ENCODE assay signal across 8 mouse cellular contexts in genomic region chr9:70207151-70207831, GRCm38 (mm10). TPM values are rescaled to one million over a fixed set of nuclear protein-coding genes. Genes with fewer than 3 reads are reported as not detected.
A peak's percentile ranks its signal among the peaks of the same experiment; 100 is the strongest.
DNase-seq lines count a peak whose midpoint lies in the region; ATAC-seq and TF ChIP-seq lines count a peak whose summit lies in the region.

Myo1e (plus strand) TSS chr9:70207350.

- DNase-seq in adipocyte (ENCODE audit: low spot score) = peak; percentile 94
- DNase-seq in gastrocnemius, postnatal 14 days = peak; percentile 90
- DNase-seq in induced T-regulatory cell, adult 2 months (ENCODE audit: low read depth) = peak; percentile 91
- peak; percentile 81 to 91 for DNase-seq in left cerebral cortex, adult 8-10 months (ENCODE audit: low spot score in 2 of 2)
- peak; percentile 94 for DNase-seq in right cerebral cortex, adult 18-20 months
- peak; percentile 81 for DNase-seq in urinary bladder, adult 2 months (ENCODE audit: low spot score)

- H3K4me1 ChIP-seq in cortical plate, adult 2 months (ENCODE audit: control insufficient read depth, insufficient read depth, low read length) = no peaks in the 10 kb centered on the region

- H3K27ac ChIP-seq in cortical plate, adult 2 months (ENCODE audit: insufficient read depth, low read length) = peak within 1 kb of the TSS; percentile 38

- TF ChIP-seq CTCF in cortical plate, adult 2 months (IDR thresholded peaks at IDR 0.05; ENCODE audit: extremely low read depth, insufficient read depth, low read length) = no peak

- H3K4me3 ChIP-seq in cortical plate, adult 2 months (ENCODE audit: insufficient read depth, low read length) = peak within 1 kb of the TSS; percentile 88

- TF ChIP-seq POLR2A in cortical plate, adult 2 months (IDR thresholded peaks at IDR 0.05; ENCODE audit: extremely low read depth, insufficient read depth, low read length) = peak; percentile 85

- peak; percentile 88 for ATAC-seq in megakaryocyte, adult 5-6 weeks (ENCODE audit: poor library complexity, severe bottlenecking)

- intact Hi-C loops in gastrocnemius, postnatal 14 days (cut with DNase I; ENCODE audit: low total_unique reads) = loop anchor here (10.0 kb wide), 1 partner anchor 118 kb away; no protein-coding TSS in a partner anchor

RNA-seq across cellular contexts. Expression of gene Myo1e, which starts in this region (rescaled TPM):
- polyA plus RNA-seq in cortical plate, adult 2 months (2012; rRNA removed) = 8.7 and 9.4 TPM in 2 replicates
- 10 to 100 TPM; 14.4 to 15.2 TPM for total RNA-seq in gastrocnemius, postnatal 14 days (2021)
- 10 to 100 TPM; 12.6 to 23.5 (median 15.5) TPM for total RNA-seq in left cerebral cortex, adult 8-10 months (2022)
- total RNA-seq in megakaryocyte, adult 5-6 weeks (2015) = 0.59 TPM in 1 of 2 replicates, not detected in the other
- 0.51 and 1.1 TPM in 2 replicates for total RNA-seq in megakaryocyte, adult 5-6 weeks (2017)
- 14.0 and 16.0 TPM in 2 replicates for polyA plus RNA-seq in urinary bladder, adult 2 months (2012; rRNA removed)

Comparison
In these comparisons a context has a peak if more than half of its experiments do, and no peak if none do; other contexts are left out.
1. Peak in every context shown above with its lines: DNase-seq, ATAC-seq, H3K4me3 ChIP-seq and H3K27ac ChIP-seq.
2. RNA of gene Myo1e (total RNA-seq): 12.6 to 23.5 TPM in left cerebral cortex, adult 8-10 months and 14.4 to 15.2 TPM in gastrocnemius, postnatal 14 days; 0.51 to 1.1 TPM in megakaryocyte, adult 5-6 weeks; every median in the first group is over 4 times any median in the second.